Mouse (Mus musculus): ENCODE measurements around the gene Fam71e2. TPM values are rescaled to one million over a fixed set of nuclear protein-coding genes. Genes with fewer than 3 reads are reported as not detected.
"Not testable (repeated sequence)": the region's sequence is repeated elsewhere in the genome, so short reads cannot be mapped to it uniquely, and the experiment has no call there.

The Fam71e2 gene
- polyA plus RNA-seq (2014; fragmentation: Nextera tagmentation; extraction: Ambion mirVana), result not detected in 2 replicates

- Histone ChIP-seq H3K9me3 (ENCODE audit: control insufficient read depth, low read depth, low read length) (no peaks in the 10 kb centered on the region), H3K4me3 (ENCODE audit: low read depth, low read length) (no peak within 1 kb of the TSS), H3K36me3 (ENCODE audit: control insufficient read depth, insufficient read depth, low read length) (no peaks in the 10 kb centered on the region), H3K4me1 (ENCODE audit: control insufficient read depth, insufficient read depth, low read length) (no peaks in the 10 kb centered on the region), H3K9ac (replicated peaks; ENCODE audit: low read depth, low read length) (no peak within 1 kb of the TSS), H3K27me3 (ENCODE audit: control insufficient read depth, insufficient read depth, low read length) (peaks cover 5% of the 10 kb centered on the region), H3K4me2 (replicated peaks; ENCODE audit: low read depth, low read length) (no peak within 1 kb of the TSS), H3K27ac (ENCODE audit: low read length) (no peak within 1 kb of the TSS)
- 73% methylated on average over 3 of the region's 5 CpGs for WGBS
- ATAC-seq (ENCODE audit: insufficient number of reproducible peaks, insufficient read depth, low FRiP score, low read depth), result no peak
These were observed at the start of gene Fam71e2 for GRCm38 (mm10) chr7:4771202-4771601. Fam71e2 (minus strand) TSS chr7:4771302.

GRCm38 (mm10) chr7:4816559-4816958, 45.5 kb upstream of the Fam71e2 start:
- no peak for ATAC-seq (ENCODE audit: insufficient number of reproducible peaks, insufficient read depth, low FRiP score, low read depth)

DNA sequence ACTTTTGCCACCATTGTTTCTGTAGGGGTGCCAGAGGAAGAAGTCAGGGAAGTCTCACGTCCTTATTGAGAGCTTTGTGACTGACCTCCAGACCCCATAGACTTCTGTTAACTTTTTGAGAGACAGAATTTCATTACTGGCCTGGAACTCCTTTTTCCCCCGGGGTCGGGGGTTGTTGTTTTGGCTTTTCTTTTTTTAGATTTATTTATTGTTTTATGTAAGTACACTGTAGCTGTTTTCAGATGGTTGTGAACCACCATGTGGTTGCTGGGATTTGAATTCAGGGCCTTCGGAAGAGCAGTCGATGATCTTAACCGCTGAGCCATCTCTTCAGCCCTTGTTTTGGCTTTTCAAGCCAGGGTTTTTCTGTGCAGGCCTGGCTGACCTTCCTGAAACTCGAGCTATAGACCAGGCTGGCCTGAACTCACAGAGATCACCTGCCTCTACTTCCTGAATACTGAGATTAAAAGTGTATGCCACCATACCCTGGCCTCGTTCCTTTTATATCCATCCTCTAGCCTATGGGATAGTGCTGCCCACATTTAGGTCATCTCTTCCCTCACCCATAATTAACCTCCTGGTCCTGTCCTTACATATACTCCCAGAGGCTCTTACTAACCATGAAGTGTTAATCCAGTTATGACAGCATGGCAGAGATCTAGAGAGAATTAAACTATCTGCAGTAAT, 42.1 kb upstream of the Fam71e2 start:
- 28% methylated on average over 8 of the region's 8 CpGs for WGBS
- no peaks in the 10 kb centered on the region for H3K27me3 ChIP-seq (ENCODE audit: control insufficient read depth, insufficient read depth, low read length)
- H3K4me1 ChIP-seq (ENCODE audit: control insufficient read depth, insufficient read depth, low read length), result peaks cover 11% of the 10 kb centered on the region; the same call in 1 of the 2 replicates
- H3K9ac ChIP-seq (replicated peaks; ENCODE audit: low read depth, low read length), result peak overlapping the region; percentile 28; the same call in 1 of the 2 replicates
- ATAC-seq (ENCODE audit: insufficient number of reproducible peaks, insufficient read depth, low FRiP score, low read depth), result no peak
- H3K36me3 ChIP-seq (ENCODE audit: control insufficient read depth, insufficient read depth, low read length), result peaks cover 22% of the 10 kb centered on the region
- H3K4me3 ChIP-seq (ENCODE audit: low read depth, low read length), result peak overlapping the region; percentile 99
- no peaks in the 10 kb centered on the region for H3K9me3 ChIP-seq (ENCODE audit: control insufficient read depth, low read depth, low read length)
- peak overlapping the region; percentile 62 for H3K4me2 ChIP-seq (replicated peaks; ENCODE audit: low read depth, low read length)
- peak overlapping the region; percentile 73; the same call in 1 of the 2 replicates for H3K27ac ChIP-seq (ENCODE audit: low read length)

More at GRCm38 (mm10) chr7:4816559-4816958, 45.5 kb upstream of the Fam71e2 start:
- H3K36me3 ChIP-seq (ENCODE audit: control insufficient read depth, insufficient read depth, low read length), result no peaks in the 10 kb centered on the region
- no peak overlapping the region for H3K27ac ChIP-seq (ENCODE audit: low read length)
- no peaks in the 10 kb centered on the region for H3K27me3 ChIP-seq (ENCODE audit: control insufficient read depth, insufficient read depth, low read length)
- no peak overlapping the region for H3K4me2 ChIP-seq (replicated peaks; ENCODE audit: low read depth, low read length)
- H3K4me3 ChIP-seq (ENCODE audit: low read depth, low read length), result no peak overlapping the region
- no peak overlapping the region for H3K9ac ChIP-seq (replicated peaks; ENCODE audit: low read depth, low read length)
- no peaks in the 10 kb centered on the region for H3K9me3 ChIP-seq (ENCODE audit: control insufficient read depth, low read depth, low read length)
- no peaks in the 10 kb centered on the region for H3K4me1 ChIP-seq (ENCODE audit: control insufficient read depth, insufficient read depth, low read length)

DNA sequence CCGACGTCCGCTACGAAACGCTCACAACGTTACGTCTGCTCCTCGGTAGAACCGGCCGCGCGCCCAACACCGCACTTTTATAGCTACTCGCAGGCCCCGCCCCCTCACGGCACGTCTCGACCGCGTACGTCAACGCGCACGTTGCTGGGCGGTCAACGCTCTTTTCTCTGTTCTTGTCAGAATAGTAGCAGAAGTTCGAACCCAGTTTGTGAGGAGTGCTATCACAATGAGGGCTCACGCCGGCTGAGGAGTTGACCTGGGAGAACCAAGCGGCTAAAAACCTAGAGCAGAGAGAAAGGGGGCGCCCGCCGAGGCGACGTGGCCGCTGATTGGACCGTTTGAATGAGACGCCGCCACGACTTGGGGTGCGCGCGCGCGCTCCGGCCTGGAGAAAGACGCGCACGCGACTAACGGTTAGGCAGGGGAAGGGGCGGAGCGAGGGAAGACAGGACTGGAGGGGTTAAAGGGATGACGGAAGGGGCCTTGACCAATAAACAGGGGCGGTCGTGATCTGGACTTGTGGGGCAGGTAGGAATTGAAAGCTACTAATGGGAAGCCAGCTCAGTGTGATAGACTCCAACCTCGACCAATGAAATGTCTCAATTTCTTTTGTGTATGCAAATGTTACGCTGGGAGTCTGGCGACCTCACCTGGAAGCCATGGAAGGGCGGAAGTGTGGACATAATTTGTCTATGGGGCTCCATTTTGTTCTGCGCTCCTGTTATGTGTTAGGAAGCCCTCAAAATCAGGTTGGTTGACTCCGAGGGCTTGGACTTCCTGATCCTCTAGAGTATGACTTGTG, 41.4 kb upstream of the Fam71e2 start, which contains the start of gene Ube2s:
Gene Ube2s (minus strand): TSS at position 288 of the 802 bp plus-strand sequence.
- peaks cover 26% of the 10 kb centered on the region for H3K36me3 ChIP-seq (ENCODE audit: control insufficient read depth, insufficient read depth, low read length)
- WGBS, result under 1% methylated on average over 62 of the region's 62 CpGs
- H3K4me1 ChIP-seq (ENCODE audit: control insufficient read depth, insufficient read depth, low read length), result peaks cover 11% of the 10 kb centered on the region; the same call in 1 of the 2 replicates
- no peaks in the 10 kb centered on the region for H3K9me3 ChIP-seq (ENCODE audit: control insufficient read depth, low read depth, low read length)
- no peaks in the 10 kb centered on the region for H3K27me3 ChIP-seq (ENCODE audit: control insufficient read depth, insufficient read depth, low read length)
- peak within 1 kb of the TSS; percentile 97 for H3K27ac ChIP-seq (ENCODE audit: low read length)
- H3K9ac ChIP-seq (replicated peaks; ENCODE audit: low read depth, low read length), result peak within 1 kb of the TSS; percentile 98
- peak within 1 kb of the TSS; percentile 99 for H3K4me3 ChIP-seq (ENCODE audit: low read depth, low read length)
- peak; percentile 99 for ATAC-seq (ENCODE audit: insufficient number of reproducible peaks, insufficient read depth, low FRiP score, low read depth)
- peak within 1 kb of the TSS; percentile 80 for H3K4me2 ChIP-seq (replicated peaks; ENCODE audit: low read depth, low read length)

GRCm38 (mm10) chr7:4811842-4812302, 40.8 kb upstream of the Fam71e2 start:
- 1% methylated on average over 27 of the region's 36 CpGs for WGBS
- peak overlapping the region; percentile 99 for H3K4me3 ChIP-seq (ENCODE audit: low read depth, low read length)
- ATAC-seq (ENCODE audit: insufficient number of reproducible peaks, insufficient read depth, low FRiP score, low read depth), result no peak; the same call in 1 of the 2 replicates

DNA sequence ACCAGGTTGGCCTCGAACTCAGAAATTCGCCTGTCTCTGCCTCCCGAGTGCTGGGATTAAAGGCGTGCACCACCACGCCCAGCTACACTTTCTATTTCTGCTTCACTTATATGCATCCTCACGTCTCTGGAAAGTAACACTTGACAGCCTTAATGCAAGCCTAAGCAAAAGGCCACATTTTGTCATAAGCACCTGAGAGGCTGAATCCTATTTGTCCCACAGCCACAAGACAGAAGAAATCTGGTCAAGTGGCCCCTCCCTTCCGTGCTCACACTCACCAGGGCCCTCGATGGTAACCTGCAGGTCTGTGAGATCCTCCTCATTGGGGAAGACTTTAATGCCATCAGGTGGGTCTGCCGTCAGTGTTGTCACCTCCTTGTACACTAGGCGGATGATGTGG, 40.0 kb upstream of the Fam71e2 start:
- peaks cover 39% of the 10 kb centered on the region for H3K36me3 ChIP-seq (ENCODE audit: control insufficient read depth, insufficient read depth, low read length)
- 36% methylated on average over 10 of the region's 10 CpGs for WGBS

More at GRCm38 (mm10) chr7:4811842-4812302, 40.8 kb upstream of the Fam71e2 start:
- no peaks in the 10 kb centered on the region for H3K27me3 ChIP-seq (ENCODE audit: control insufficient read depth, insufficient read depth, low read length)
- H3K9ac ChIP-seq (replicated peaks; ENCODE audit: low read depth, low read length), result peak overlapping the region; percentile 98
- peak overlapping the region; percentile 97 for H3K27ac ChIP-seq (ENCODE audit: low read length)
- H3K9me3 ChIP-seq (ENCODE audit: control insufficient read depth, low read depth, low read length), result no peaks in the 10 kb centered on the region
- peaks cover 11% of the 10 kb centered on the region; the same call in 1 of the 2 replicates for H3K4me1 ChIP-seq (ENCODE audit: control insufficient read depth, insufficient read depth, low read length)
- peak overlapping the region; percentile 80 for H3K4me2 ChIP-seq (replicated peaks; ENCODE audit: low read depth, low read length)
- H3K36me3 ChIP-seq (ENCODE audit: control insufficient read depth, insufficient read depth, low read length), result peaks cover 31% of the 10 kb centered on the region

GRCm38 (mm10) chr7:4806716-4807115, 35.6 kb upstream of the Fam71e2 start:
- Histone ChIP-seq H3K4me3 (ENCODE audit: low read depth, low read length) (no peak overlapping the region), H3K36me3 (ENCODE audit: control insufficient read depth, insufficient read depth, low read length) (peaks cover 48% of the 10 kb centered on the region), H3K27ac (ENCODE audit: low read length) (no peak overlapping the region), H3K9ac (replicated peaks; ENCODE audit: low read depth, low read length) (no peak overlapping the region), H3K9me3 (ENCODE audit: control insufficient read depth, low read depth, low read length) (no peaks in the 10 kb centered on the region), H3K27me3 (ENCODE audit: control insufficient read depth, insufficient read depth, low read length) (no peaks in the 10 kb centered on the region), H3K4me1 (ENCODE audit: control insufficient read depth, insufficient read depth, low read length) (peaks cover 11% of the 10 kb centered on the region; the same call in 1 of the 2 replicates), H3K4me2 (replicated peaks; ENCODE audit: low read depth, low read length) (no peak overlapping the region)
- WGBS, result 82% methylated on average over 7 of the region's 7 CpGs
- ATAC-seq (ENCODE audit: insufficient number of reproducible peaks, insufficient read depth, low FRiP score, low read depth), result 0 out of 2 replicates have a peak, but pooled peaks have one; percentile 33

More for the DNA sequence above, 40.0 kb upstream of the Fam71e2 start:
- H3K27me3 ChIP-seq (ENCODE audit: control insufficient read depth, insufficient read depth, low read length); H3K9me3 ChIP-seq (ENCODE audit: control insufficient read depth, low read depth, low read length); H3K27ac ChIP-seq (ENCODE audit: low read length); ATAC-seq (ENCODE audit: insufficient number of reproducible peaks, insufficient read depth, low FRiP score, low read depth): not testable (repeated sequence)
- Histone ChIP-seq H3K9ac (replicated peaks; ENCODE audit: low read depth, low read length) (peak overlapping the region; percentile 98), H3K4me1 (ENCODE audit: control insufficient read depth, insufficient read depth, low read length) (peaks cover 11% of the 10 kb centered on the region; the same call in 1 of the 2 replicates), H3K4me3 (ENCODE audit: low read depth, low read length) (peak overlapping the region; percentile 99), H3K4me2 (replicated peaks; ENCODE audit: low read depth, low read length) (peak overlapping the region; percentile 80)

DNA sequence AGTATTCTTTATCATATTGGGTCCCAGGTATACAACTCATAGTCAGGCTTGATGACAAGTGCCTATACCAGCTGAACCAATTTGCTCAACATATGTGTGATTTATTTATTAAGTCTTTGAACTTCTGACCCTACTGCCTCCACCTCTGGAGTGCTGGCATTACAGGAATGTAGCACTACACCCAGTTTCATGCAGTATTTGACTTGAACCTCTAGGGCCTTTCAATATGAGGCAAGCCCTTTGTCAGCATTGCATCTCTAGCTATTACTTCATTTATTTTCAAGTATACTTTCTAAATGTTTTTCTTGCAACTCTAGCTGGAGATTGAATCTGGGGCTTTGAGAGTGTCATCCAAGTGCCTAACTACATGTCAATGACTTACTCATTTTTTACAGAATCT, 31.1 kb upstream of the Fam71e2 start:
- no peaks in the 10 kb centered on the region for H3K27me3 ChIP-seq (ENCODE audit: control insufficient read depth, insufficient read depth, low read length)
- H3K4me1 ChIP-seq (ENCODE audit: control insufficient read depth, insufficient read depth, low read length), result no peaks in the 10 kb centered on the region
- H3K4me2 ChIP-seq (replicated peaks; ENCODE audit: low read depth, low read length), result no peak overlapping the region
- peaks cover 26% of the 10 kb centered on the region for H3K36me3 ChIP-seq (ENCODE audit: control insufficient read depth, insufficient read depth, low read length)
- no peak overlapping the region for H3K27ac ChIP-seq (ENCODE audit: low read length)
- ATAC-seq (ENCODE audit: insufficient number of reproducible peaks, insufficient read depth, low FRiP score, low read depth), result no peak
- no peak overlapping the region for H3K4me3 ChIP-seq (ENCODE audit: low read depth, low read length)
- H3K9me3 ChIP-seq (ENCODE audit: control insufficient read depth, low read depth, low read length), result no peaks in the 10 kb centered on the region
- no peak overlapping the region for H3K9ac ChIP-seq (replicated peaks; ENCODE audit: low read depth, low read length)

All from stomach, embryonic 14.5 days (tissue).